Mouse (Mus musculus): ENCODE data around the gene Trim41.

DNA sequence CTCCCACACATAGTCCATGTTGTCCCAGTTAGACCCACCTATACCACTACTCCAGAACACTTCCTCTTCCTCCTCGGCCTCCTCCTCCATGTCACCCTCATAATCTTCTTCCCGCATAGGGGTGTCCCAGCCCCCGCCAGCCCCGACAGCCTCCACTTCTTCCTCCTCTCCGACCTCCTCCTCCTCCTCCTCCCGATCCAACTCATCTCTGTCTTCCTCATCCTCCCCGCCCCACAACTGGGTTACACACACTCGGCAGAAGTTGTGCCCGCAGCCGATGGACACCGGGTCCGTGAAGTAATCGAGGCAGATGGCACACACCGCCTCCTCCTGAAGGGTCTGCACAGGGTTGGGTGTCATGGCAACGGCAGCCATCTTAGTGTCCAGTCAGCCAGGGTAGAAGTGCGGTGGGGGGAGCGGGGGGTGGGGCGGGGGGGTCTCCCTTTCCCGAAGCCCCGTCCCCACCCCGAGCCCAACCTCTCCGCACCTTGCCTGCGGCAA, 822 bp downstream of the Trim41 start:
- no peak for TF ChIP-seq EP300 (IDR thresholded peaks at IDR 0.05; ENCODE audit: low read depth)
- TF ChIP-seq CTCF (IDR thresholded peaks at IDR 0.05; ENCODE audit: low read depth), result no peak

Data from heart, postnatal 0 days (tissue).